Mouse (Mus musculus) stomach, postnatal 0 days (tissue): ENCODE data around the gene Ddx47. TPM values are rescaled to one million over a fixed set of nuclear protein-coding genes. Genes with fewer than 3 reads are reported as not detected.

Source experiments
- ATAC-seq: fragments of 200-750 bp; cut with Nextera tagmentation; 2 replicates; pipeline ENCODE4 v1.8.0; 2017; ENCODE audit not compliant: low FRiP score, low TSS enrichment
- DNase-seq: peaks from one replicate; pipeline ENCODE4 v3.0.0-alpha.2; 2016; ENCODE audit warnings: low spot score
- H3K27ac ChIP-seq: fragments of 300-500 bp; sonication (generic); replicated peaks from 2 replicates; pipeline ENCODE4 v1.5.1; 2014; ENCODE audit warnings: mild to moderate bottlenecking, control low read depth
- H3K27me3 ChIP-seq: fragments of 300-500 bp; sonication (generic); 2 replicates; pipeline ENCODE4 v1.6.1; 2014; ENCODE audit warnings: low read length; ENCODE audit not compliant: control insufficient read depth, insufficient read depth
- H3K36me3 ChIP-seq: fragments of 300-500 bp; sonication (generic); 2 replicates; pipeline ENCODE4 v1.6.1; 2014; ENCODE audit warnings: low read length, mixed read lengths; ENCODE audit not compliant: control insufficient read depth, insufficient read depth
- H3K4me1 ChIP-seq: fragments of 300-500 bp; sonication (generic); replicated peaks from 2 replicates; pipeline ENCODE4 v1.6.1; 2014; ENCODE audit warnings: antibody characterized with exemption; ENCODE audit not compliant: control insufficient read depth, insufficient read depth
- H3K4me2 ChIP-seq: fragments of 300-500 bp; sonication (generic); replicated peaks from 2 replicates; pipeline ENCODE4 v1.6.1; 2014; ENCODE audit warnings: low read depth, mild to moderate bottlenecking, control low read depth, moderate library complexity
- H3K4me3 ChIP-seq: fragments of 300-500 bp; sonication (generic); 2 replicates; pipeline ENCODE4 v1.5.1; 2014; ENCODE audit warnings: low read depth, low read length, control low read depth
- H3K9ac ChIP-seq: fragments of 300-500 bp; sonication (generic); 2 replicates; pipeline ENCODE4 v1.6.1; 2014; ENCODE audit warnings: mild to moderate bottlenecking, low read length, control low read depth, mixed read lengths
- H3K9me3 ChIP-seq: fragments of 300-500 bp; sonication (generic); 2 replicates; pipeline ENCODE4 v1.6.1; 2016; ENCODE audit warnings: low read length; ENCODE audit not compliant: control insufficient read depth
- CTCF ChIP-seq: IDR thresholded peaks from 2 replicates; pipeline ENCODE4 v1.5.1; 2016; ENCODE audit warnings: antibody characterized with exemption, low read depth, mild to moderate bottlenecking, moderate library complexity
- EP300 ChIP-seq: optimal IDR thresholded peaks from 2 replicates; pipeline ENCODE3; 2016; ENCODE audit warnings: antibody characterized with exemption
- WGBS: fragments of 180-500 bp; shearing (Covaris S2); extraction: QIAGEN DNeasy Blood & Tissue Kit; methylation state at CpG from one replicate; pipeline ENCODE4 v1.1.7; 2014; 5-methylcytosine and 5-hydroxymethylcytosine counted together
- polyA plus RNA-seq: library from polyadenylated mRNA; unstranded; fragments of >200 nt; fragmentation: Nextera tagmentation; extraction: Ambion mirVana; gene quantifications from 2 replicates; pipeline ENCODE4 v1.2.1, GENCODE M21; 2015

Gene Ddx47
- polyA plus RNA-seq, 1 experiment from 2014 or later = 46.0 TPM

DNA sequence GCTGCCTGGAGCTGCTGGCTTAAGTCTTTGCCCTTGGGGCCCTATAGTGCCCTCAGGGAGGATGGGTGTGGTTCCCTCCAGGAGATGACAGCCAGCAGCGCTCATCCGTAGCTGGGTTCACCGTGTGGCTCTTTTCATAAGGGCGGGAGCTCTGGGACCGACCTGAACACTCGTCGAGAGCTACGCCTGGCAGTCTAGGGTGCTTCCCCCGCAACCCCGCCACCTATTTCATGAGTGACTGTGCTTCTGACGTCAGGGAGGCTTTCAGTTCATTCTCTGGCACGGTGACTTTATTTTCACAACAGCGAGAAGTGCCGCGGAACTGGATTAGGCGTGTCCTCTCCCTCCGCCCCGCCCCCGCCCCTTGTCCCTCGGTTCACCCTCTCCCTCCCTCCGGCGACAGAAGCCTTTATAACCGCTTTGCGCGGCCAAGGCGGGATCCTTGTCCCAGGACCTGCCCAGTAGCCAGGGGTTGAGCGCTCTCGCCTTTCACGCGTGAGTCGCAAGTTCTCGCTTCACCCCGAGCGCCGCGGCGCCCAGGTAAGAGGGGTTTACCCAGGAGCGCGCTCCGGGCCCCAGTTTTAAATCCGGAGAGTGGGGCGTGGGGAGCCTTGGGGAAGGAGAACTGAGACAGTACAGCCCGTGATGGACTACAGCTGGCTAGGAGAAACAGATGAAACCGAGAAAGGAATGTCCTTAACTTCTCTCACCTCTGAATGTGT, 54.0 kb downstream of the Ddx47 start, which contains the start of gene Gprc5a:
Gprc5a (plus strand) TSS at position 416 of the 722 bp plus-strand sequence.
- H3K9ac ChIP-seq = peak within 1 kb of the TSS; percentile 63
- under 1% methylated on average over 44 of the region's 44 CpGs for WGBS
- H3K4me2 ChIP-seq = peak within 1 kb of the TSS; percentile 74
- no peak for TF ChIP-seq EP300
- no peak for TF ChIP-seq CTCF
- peak within 1 kb of the TSS; percentile 50 for H3K4me3 ChIP-seq
- no peaks in the 10 kb centered on the region for H3K4me1 ChIP-seq
- H3K9me3 ChIP-seq = no peaks in the 10 kb centered on the region
- DNase-seq (peak; percentile 91), ATAC-seq (peak; percentile 90)
- peak within 1 kb of the TSS; percentile 79 for H3K27ac ChIP-seq
- no peaks in the 10 kb centered on the region for H3K27me3 ChIP-seq
- no peaks in the 10 kb centered on the region for H3K36me3 ChIP-seq

DNA sequence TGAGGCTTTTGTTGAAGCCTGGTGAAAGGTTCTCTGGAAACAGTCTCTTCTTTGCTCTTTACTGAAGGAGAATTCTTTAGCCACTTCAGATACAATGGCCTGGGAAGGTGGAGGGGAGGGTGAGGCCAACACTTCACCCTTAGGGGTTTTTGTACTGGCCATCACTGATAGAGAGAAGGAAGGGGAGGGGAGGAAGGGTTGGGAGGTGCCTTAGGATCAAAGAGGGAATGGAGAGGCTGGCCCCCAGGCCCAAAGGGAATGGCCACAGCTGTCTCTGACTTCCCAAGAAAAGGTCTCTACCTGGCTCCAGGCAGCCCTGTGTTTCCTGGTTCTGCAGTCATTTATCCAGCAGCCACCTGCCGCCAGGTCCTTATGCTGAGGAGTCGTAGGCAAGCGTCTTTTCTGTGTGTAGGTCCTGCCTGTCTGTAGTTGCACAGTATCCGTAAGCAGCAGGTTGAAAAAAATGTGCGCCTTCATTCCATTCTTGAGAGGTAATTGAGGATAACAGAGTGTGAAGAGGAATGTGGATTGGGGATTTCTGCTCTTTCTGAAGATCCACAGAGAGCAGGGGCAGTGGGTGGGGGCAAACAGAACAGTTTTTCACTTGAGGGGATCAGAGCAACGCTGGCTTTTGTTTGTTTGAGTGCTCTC, 55.5 kb downstream of the Ddx47 start:
- Histone ChIP-seq H3K9me3 (no peaks in the 10 kb centered on the region), H3K9ac (no peak overlapping the region), H3K27ac (no peak overlapping the region), H3K4me3 (peak overlapping the region; percentile 20), H3K4me2 (peak overlapping the region; percentile 74), H3K4me1 (no peaks in the 10 kb centered on the region), H3K27me3 (no peaks in the 10 kb centered on the region), H3K36me3 (no peaks in the 10 kb centered on the region)
- no peak for TF ChIP-seq EP300
- TF ChIP-seq CTCF = no peak
- ATAC-seq (no peak), DNase-seq (peak; percentile 35)
- 58% methylated on average over 6 of the region's 6 CpGs for WGBS

DNA sequence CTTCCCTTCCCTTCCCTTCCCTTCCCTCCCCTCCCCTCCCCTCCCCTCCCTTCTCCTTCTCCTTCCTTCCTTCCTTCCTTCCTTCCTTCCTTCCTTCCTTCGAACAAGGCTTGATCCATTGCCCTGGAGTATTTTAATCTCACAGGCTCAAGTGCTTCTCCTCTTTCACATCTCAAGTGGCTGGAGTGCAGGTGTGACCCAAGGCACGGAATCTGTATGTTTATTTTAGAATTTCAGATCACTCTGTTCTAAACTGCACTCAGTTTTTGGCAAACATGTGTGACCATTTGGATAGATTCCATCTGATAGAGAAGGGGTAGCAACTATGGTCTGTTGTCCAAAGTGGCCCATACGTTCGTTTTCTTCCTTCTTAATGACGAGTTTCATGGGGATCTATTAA, 56.8 kb downstream of the Ddx47 start:
- TF ChIP-seq CTCF (no peak), EP300 (no peak)
- H3K9ac ChIP-seq = no peak overlapping the region
- H3K4me1 ChIP-seq = no peaks in the 10 kb centered on the region
- no peak overlapping the region for H3K4me3 ChIP-seq
- H3K4me2 ChIP-seq = no peak overlapping the region
- H3K36me3 ChIP-seq = no peaks in the 10 kb centered on the region
- H3K9me3 ChIP-seq = no peaks in the 10 kb centered on the region
- WGBS = 63% methylated on average over 5 of the region's 5 CpGs
- no peak for ATAC-seq
- no peak for DNase-seq
- H3K27ac ChIP-seq = no peak overlapping the region
- H3K27me3 ChIP-seq = no peaks in the 10 kb centered on the region

DNA sequence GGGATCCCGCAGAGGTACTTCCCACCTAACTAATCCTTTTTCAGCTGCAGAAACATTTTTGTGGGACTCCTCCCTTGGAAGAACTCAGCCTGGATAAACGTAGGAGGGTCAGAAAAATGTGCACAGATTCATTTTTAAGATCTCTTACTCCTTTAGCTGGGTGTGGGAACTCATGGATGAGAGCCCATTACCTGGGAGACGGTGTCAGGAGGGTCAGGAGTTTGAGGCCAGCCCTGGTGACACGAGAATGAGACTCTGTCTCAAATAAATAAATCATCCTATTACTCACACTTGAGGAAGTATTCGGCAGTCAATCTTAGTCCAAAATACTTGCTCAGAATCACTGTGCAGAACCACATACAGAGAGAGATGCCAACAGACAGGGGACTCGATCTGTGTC, 58.4 kb downstream of the Ddx47 start:
- ATAC-seq = no peak
- no peak for DNase-seq
- no peak overlapping the region for H3K9ac ChIP-seq
- H3K27me3 ChIP-seq = no peaks in the 10 kb centered on the region
- no peak overlapping the region for H3K27ac ChIP-seq
- WGBS = 47% methylated on average over 6 of the region's 6 CpGs
- H3K4me1 ChIP-seq = no peaks in the 10 kb centered on the region
- no peak overlapping the region for H3K4me3 ChIP-seq
- H3K4me2 ChIP-seq = no peak overlapping the region
- no peaks in the 10 kb centered on the region for H3K9me3 ChIP-seq
- TF ChIP-seq CTCF (no peak), EP300 (no peak)
- no peaks in the 10 kb centered on the region for H3K36me3 ChIP-seq

DNA sequence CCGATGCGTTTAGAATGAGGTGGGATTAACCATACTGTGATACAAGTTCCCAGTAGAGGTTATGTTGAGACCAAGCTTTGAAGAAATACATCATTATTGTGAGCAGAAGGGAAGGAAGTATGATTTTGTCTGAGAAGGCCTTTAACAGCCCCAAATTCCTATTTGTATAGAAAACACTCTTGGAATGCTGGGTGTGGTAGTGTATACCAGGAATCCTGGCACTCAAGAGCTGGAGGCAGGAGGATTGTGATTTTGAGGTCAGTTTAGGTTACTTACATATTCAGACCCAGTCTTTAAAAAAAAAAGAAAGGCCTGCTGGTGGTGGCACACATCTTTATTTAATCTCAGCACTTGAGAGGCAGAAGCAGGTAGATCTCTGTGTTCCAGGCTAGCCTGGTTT, 58.9 kb downstream of the Ddx47 start:
- DNase-seq (no peak), ATAC-seq (no peak)
- no peaks in the 10 kb centered on the region for H3K4me1 ChIP-seq
- no peak overlapping the region for H3K4me2 ChIP-seq
- no peaks in the 10 kb centered on the region for H3K9me3 ChIP-seq
- H3K9ac ChIP-seq = no peak overlapping the region
- no peaks in the 10 kb centered on the region for H3K27me3 ChIP-seq
- TF ChIP-seq CTCF (no peak), EP300 (no peak)
- H3K4me3 ChIP-seq = no peak overlapping the region
- 47% methylated on average over 2 of the region's 2 CpGs for WGBS
- no peaks in the 10 kb centered on the region for H3K36me3 ChIP-seq
- no peak overlapping the region for H3K27ac ChIP-seq

Other genes starting within 250 kb of the Ddx47 start
- 8.6 and 10.6 TPM in 2 replicates for gene Dusp16, start 219.0 kb upstream of the Ddx47 start, polyA plus RNA-seq
- gene Crebl2, start 181.5 kb upstream of the Ddx47 start, polyA plus RNA-seq = 4.3 and 4.7 TPM in 2 replicates
- gene Gpr19, start 113.0 kb upstream of the Ddx47 start, polyA plus RNA-seq = 6.6 and 6.9 TPM in 2 replicates
- gene Cdkn1b, start 91.2 kb upstream of the Ddx47 start, polyA plus RNA-seq = 11.7 and 14.4 TPM in 2 replicates
- gene Apold1, start 29.9 kb upstream of the Ddx47 start, polyA plus RNA-seq = 1.5 and 1.8 TPM in 2 replicates
- 9.8 and 13.5 TPM in 2 replicates for gene Gprc5a, start 54.0 kb downstream of the Ddx47 start, polyA plus RNA-seq
- gene Gprc5d, start 106.7 kb downstream of the Ddx47 start, polyA plus RNA-seq = 0.07 TPM in 1 of 2 replicates, not detected in the other
- gene Fam234b, start 186.4 kb downstream of the Ddx47 start, polyA plus RNA-seq = 12.4 and 13.3 TPM in 2 replicates
- 33.7 and 42.3 TPM in 2 replicates for gene Hebp1, start 186.4 kb downstream of the Ddx47 start, polyA plus RNA-seq
- gene Gsg1, start 242.7 kb downstream of the Ddx47 start, polyA plus RNA-seq = 0.50 and 0.80 TPM in 2 replicates